Mouse (Mus musculus): ENCODE data around the gene Synrg. TPM values are rescaled to one million over a fixed set of nuclear protein-coding genes. Genes with fewer than 3 reads are reported as not detected.

Synrg gene
- polyA plus RNA-seq, 1 experiment from 2014 or later: 6.9 TPM

DNA sequence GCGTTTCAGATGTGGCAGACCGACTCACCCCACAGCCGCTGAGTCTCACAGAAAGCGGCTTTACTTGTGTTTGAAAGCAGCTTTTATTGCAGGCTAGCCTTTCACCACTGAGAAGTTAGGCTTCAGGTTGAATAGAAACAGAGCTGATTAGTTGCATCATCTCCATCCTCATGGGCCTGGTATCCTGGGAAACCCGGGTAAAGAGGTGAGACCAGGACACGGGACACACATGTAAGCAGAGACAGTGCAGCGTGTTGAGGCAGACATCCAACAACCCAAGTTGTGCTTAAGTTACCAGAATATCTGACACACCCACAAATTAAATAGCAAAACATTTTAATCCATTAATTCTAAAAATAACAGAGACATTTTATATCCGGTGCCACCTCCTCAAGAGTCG is 114.4 kb downstream of the Synrg start:
- no peak for TF ChIP-seq CTCF (IDR thresholded peaks at IDR 0.05; ENCODE audit: low read depth)
- H3K27ac ChIP-seq: peak overlapping the region; percentile 47
- DNase-seq (ENCODE audit: low spot score) (no peak), ATAC-seq (replicated peaks; ENCODE audit: low FRiP score, low read depth) (no peak)
- no peaks in the 10 kb centered on the region for H3K27me3 ChIP-seq (ENCODE audit: insufficient read depth, low read length)
- no peak overlapping the region for H3K9ac ChIP-seq (ENCODE audit: low read depth, low read length)
- H3K4me3 ChIP-seq (replicated peaks; ENCODE audit: low read depth, low read length): no peak overlapping the region
- 88% methylated on average over 9 of the region's 9 CpGs for WGBS
- no peaks in the 10 kb centered on the region for H3K36me3 ChIP-seq (ENCODE audit: insufficient read depth, low read length)
- H3K9me3 ChIP-seq (replicated peaks; ENCODE audit: low read length): no peaks in the 10 kb centered on the region
- no peak overlapping the region for H3K4me2 ChIP-seq (ENCODE audit: low read length)
- 0 out of 2 replicates have a peak, but pooled peaks cover under 1% of the 10 kb centered on the region for H3K4me1 ChIP-seq (replicated peaks; ENCODE audit: insufficient read depth, low read length)

DNA sequence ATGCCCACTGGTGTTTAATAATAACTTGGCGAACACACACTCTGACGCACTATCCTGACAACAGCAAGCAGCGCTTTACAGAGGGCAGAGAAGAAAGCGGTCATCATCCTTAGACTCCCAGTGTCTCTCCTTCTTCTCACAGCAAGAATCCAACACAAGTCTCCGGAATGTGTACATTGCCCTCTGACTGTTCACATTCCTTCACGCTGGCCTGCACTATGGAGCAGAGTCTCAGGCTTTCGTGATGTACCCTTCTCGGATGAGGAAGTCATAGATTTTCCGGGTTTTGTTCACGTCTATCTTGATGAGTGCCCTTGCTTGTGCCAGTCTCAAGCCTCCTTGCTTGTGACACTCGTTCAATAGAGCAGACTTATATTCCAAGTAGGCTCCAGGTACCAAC is 115.1 kb downstream of the Synrg start:
- Histone ChIP-seq H3K4me2 (ENCODE audit: low read length) (no peak overlapping the region), H3K27ac (peak overlapping the region; percentile 47), H3K27me3 (ENCODE audit: insufficient read depth, low read length) (no peaks in the 10 kb centered on the region), H3K9me3 (replicated peaks; ENCODE audit: low read length) (no peaks in the 10 kb centered on the region), H3K9ac (ENCODE audit: low read depth, low read length) (no peak overlapping the region), H3K4me1 (replicated peaks; ENCODE audit: insufficient read depth, low read length) (no peaks in the 10 kb centered on the region), H3K4me3 (replicated peaks; ENCODE audit: low read depth, low read length) (no peak overlapping the region), H3K36me3 (ENCODE audit: insufficient read depth, low read length) (no peaks in the 10 kb centered on the region)
- DNase-seq (ENCODE audit: low spot score): no peak
- no peak for TF ChIP-seq CTCF (IDR thresholded peaks at IDR 0.05; ENCODE audit: low read depth)
- ATAC-seq (replicated peaks; ENCODE audit: low FRiP score, low read depth): peak; percentile 65; the same call in 1 of the 2 replicates
- 80% methylated on average over 11 of the region's 11 CpGs for WGBS

DNA sequence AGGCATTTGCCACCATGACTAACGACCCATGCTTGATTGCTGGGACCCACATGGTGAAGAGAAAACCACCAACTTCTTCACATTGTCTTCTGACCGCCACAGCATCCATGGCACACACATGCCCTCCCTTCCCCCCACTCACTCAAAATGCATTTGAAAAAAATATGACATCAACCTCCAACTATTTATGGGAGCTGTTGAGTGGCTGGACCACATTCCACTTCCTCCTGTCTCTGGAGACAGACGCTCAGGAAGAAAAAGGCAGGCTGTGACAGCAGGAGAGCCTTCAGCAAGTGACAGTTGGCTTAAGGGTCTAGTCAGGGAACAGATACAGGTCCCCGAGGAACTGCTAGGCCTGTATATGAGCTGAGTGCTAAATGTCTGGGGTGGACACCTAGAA is 115.7 kb downstream of the Synrg start:
- 78% methylated on average over 4 of the region's 4 CpGs for WGBS
- Histone ChIP-seq H3K4me3 (replicated peaks; ENCODE audit: low read depth, low read length) (no peak overlapping the region), H3K9ac (ENCODE audit: low read depth, low read length) (no peak overlapping the region), H3K4me1 (replicated peaks; ENCODE audit: insufficient read depth, low read length) (no peaks in the 10 kb centered on the region), H3K9me3 (replicated peaks; ENCODE audit: low read length) (no peaks in the 10 kb centered on the region), H3K4me2 (ENCODE audit: low read length) (no peak overlapping the region), H3K36me3 (ENCODE audit: insufficient read depth, low read length) (no peaks in the 10 kb centered on the region), H3K27me3 (ENCODE audit: insufficient read depth, low read length) (no peaks in the 10 kb centered on the region), H3K27ac (0 out of 2 replicates have a peak overlapping the region, but pooled peaks have one; percentile 47)
- no peak for TF ChIP-seq CTCF (IDR thresholded peaks at IDR 0.05; ENCODE audit: low read depth)
- DNase-seq (ENCODE audit: low spot score) (no peak), ATAC-seq (replicated peaks; ENCODE audit: low FRiP score, low read depth) (no peak)

DNA sequence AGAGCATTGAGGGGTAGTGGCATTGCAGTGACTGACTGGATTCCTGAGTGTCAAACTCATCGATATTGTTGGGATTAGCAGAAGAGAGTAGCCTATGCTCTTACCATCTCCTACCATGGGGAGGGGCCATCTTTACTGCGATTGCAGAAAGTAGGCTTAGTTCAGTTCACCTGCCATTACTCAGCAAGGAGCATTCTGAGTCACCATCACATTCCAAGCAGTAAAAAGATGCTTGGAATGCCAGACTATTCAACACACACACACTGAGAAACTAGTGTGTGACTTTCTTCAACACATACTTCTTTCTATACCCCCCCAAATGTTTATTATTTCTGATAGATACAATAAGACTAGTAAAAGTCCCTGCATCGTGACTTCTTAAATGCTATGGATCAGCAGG is 116.1 kb downstream of the Synrg start:
- Histone ChIP-seq H3K4me3 (replicated peaks; ENCODE audit: low read depth, low read length) (no peak overlapping the region), H3K9ac (ENCODE audit: low read depth, low read length) (no peak overlapping the region), H3K27me3 (ENCODE audit: insufficient read depth, low read length) (no peaks in the 10 kb centered on the region), H3K4me2 (ENCODE audit: low read length) (no peak overlapping the region), H3K27ac (no peak overlapping the region), H3K9me3 (replicated peaks; ENCODE audit: low read length) (no peaks in the 10 kb centered on the region), H3K36me3 (ENCODE audit: insufficient read depth, low read length) (no peaks in the 10 kb centered on the region), H3K4me1 (replicated peaks; ENCODE audit: insufficient read depth, low read length) (no peaks in the 10 kb centered on the region)
- ATAC-seq (replicated peaks; ENCODE audit: low FRiP score, low read depth): no peak
- no peak for TF ChIP-seq CTCF (IDR thresholded peaks at IDR 0.05; ENCODE audit: low read depth)
- no peak for DNase-seq (ENCODE audit: low spot score)
- 89% methylated on average over 3 of the region's 3 CpGs for WGBS

DNA sequence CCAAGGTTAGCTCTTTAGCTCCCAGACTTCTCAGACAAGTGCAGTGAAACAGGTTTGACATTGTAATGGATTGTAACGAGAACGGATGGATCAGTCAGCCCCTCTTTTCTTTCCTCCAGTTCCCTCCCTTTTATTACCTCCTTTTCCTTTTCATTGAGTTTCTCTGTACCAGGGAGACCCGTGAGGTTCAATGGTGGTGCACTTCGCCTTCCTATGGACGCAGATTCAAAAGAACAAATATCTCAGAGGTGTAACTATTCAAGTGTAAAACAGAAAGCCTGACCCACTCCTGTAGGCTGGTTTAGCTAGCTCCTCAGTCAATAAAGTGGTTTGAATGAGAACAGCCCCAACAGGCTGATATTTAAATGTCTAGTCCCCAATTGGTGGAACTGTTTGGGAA is 117.7 kb downstream of the Synrg start:
- Histone ChIP-seq H3K9ac (ENCODE audit: low read depth, low read length) (no peak overlapping the region), H3K4me3 (replicated peaks; ENCODE audit: low read depth, low read length) (no peak overlapping the region), H3K4me2 (ENCODE audit: low read length) (no peak overlapping the region), H3K36me3 (ENCODE audit: insufficient read depth, low read length) (no peaks in the 10 kb centered on the region), H3K4me1 (replicated peaks; ENCODE audit: insufficient read depth, low read length) (no peaks in the 10 kb centered on the region), H3K9me3 (replicated peaks; ENCODE audit: low read length) (no peaks in the 10 kb centered on the region), H3K27ac (no peak overlapping the region), H3K27me3 (ENCODE audit: insufficient read depth, low read length) (no peaks in the 10 kb centered on the region)
- 90% methylated on average over 5 of the region's 5 CpGs for WGBS
- ATAC-seq (replicated peaks; ENCODE audit: low FRiP score, low read depth): no peak
- TF ChIP-seq CTCF (IDR thresholded peaks at IDR 0.05; ENCODE audit: low read depth): no peak
- DNase-seq (ENCODE audit: low spot score): no peak

DNA sequence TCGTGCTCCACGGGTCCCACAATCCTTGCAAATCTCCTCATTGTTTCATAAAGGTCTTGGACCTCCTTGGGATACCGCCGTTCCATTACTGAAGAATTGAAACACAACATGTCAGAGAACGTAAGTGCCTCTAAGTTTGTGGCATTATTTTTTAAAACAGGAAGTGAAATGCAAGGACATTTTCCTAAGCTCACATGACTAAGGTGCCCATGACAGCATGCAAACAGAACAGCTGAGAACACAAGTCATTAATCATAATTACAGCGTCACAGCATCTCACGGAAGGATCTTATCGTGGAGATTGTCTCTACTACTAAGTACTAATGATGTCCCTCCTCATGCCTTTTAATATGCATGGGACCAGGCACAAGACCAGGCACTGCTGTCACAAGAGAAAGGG is 126.3 kb downstream of the Synrg start:
- H3K4me1 ChIP-seq (replicated peaks; ENCODE audit: insufficient read depth, low read length): no peaks in the 10 kb centered on the region
- no peak overlapping the region for H3K4me3 ChIP-seq (replicated peaks; ENCODE audit: low read depth, low read length)
- no peak overlapping the region for H3K4me2 ChIP-seq (ENCODE audit: low read length)
- ATAC-seq (replicated peaks; ENCODE audit: low FRiP score, low read depth): no peak
- no peaks in the 10 kb centered on the region for H3K9me3 ChIP-seq (replicated peaks; ENCODE audit: low read length)
- no peak overlapping the region for H3K27ac ChIP-seq
- no peak for DNase-seq (ENCODE audit: low spot score)
- no peak overlapping the region for H3K9ac ChIP-seq (ENCODE audit: low read depth, low read length)
- H3K36me3 ChIP-seq (ENCODE audit: insufficient read depth, low read length): peaks cover 13% of the 10 kb centered on the region
- WGBS: 83% methylated on average over 8 of the region's 8 CpGs
- H3K27me3 ChIP-seq (ENCODE audit: insufficient read depth, low read length): no peaks in the 10 kb centered on the region
- TF ChIP-seq CTCF (IDR thresholded peaks at IDR 0.05; ENCODE audit: low read depth): no peak

Other genes starting within 250 kb of the Synrg start
- gene Wfdc21, start 217.5 kb upstream of the Synrg start, polyA plus RNA-seq (2015; fragmentation: Nextera tagmentation; extraction: Ambion mirVana): 1.5 and 1.7 TPM in 2 replicates
- gene Heatr6, start 210.7 kb upstream of the Synrg start, polyA plus RNA-seq (2015; fragmentation: Nextera tagmentation; extraction: Ambion mirVana): 14.4 and 14.9 TPM in 2 replicates
- 88.8 and 92.6 TPM in 2 replicates for gene Hnf1b, start 114.4 kb upstream of the Synrg start, polyA plus RNA-seq (2015; fragmentation: Nextera tagmentation; extraction: Ambion mirVana)
- 32.5 and 34.8 TPM in 2 replicates for gene Ddx52, start 22.4 kb upstream of the Synrg start, polyA plus RNA-seq (2015; fragmentation: Nextera tagmentation; extraction: Ambion mirVana)
- 45.6 and 47.2 TPM in 2 replicates for gene Dusp14, start 104.8 kb downstream of the Synrg start, polyA plus RNA-seq (2015; fragmentation: Nextera tagmentation; extraction: Ambion mirVana)
- gene Tada2a, start 165.2 kb downstream of the Synrg start, polyA plus RNA-seq (2015; fragmentation: Nextera tagmentation; extraction: Ambion mirVana): 23.3 and 25.7 TPM in 2 replicates
- 4.6 and 5.5 TPM in 2 replicates for gene Acaca, start 165.2 kb downstream of the Synrg start, polyA plus RNA-seq (2015; fragmentation: Nextera tagmentation; extraction: Ambion mirVana)
- not detected in 2 replicates for gene Gm11437, start 203.0 kb downstream of the Synrg start, polyA plus RNA-seq (2015; fragmentation: Nextera tagmentation; extraction: Ambion mirVana)

All from kidney, postnatal 0 days (tissue).